Mouse (Mus musculus) midbrain, embryonic 13.5 days (tissue): ENCODE measurements around the gene H2al1h. TPM values are rescaled to one million over a fixed set of nuclear protein-coding genes. Genes with fewer than 3 reads are reported as not detected.
"Not testable (repeated sequence)": the region's sequence is repeated elsewhere in the genome, so short reads cannot be mapped to it uniquely, and the experiment has no call there.

Experiments
- ATAC-seq: fragments of 200-750 bp; cut with Nextera tagmentation; 2 replicates; pipeline ENCODE4 v1.8.0; 2017; ENCODE audit warnings: mild to moderate bottlenecking, moderate TSS enrichment, moderate library complexity
- H3K27ac ChIP-seq: fragments of 300-500 bp; sonication (generic); 2 replicates; pipeline ENCODE4 v1.5.1; 2015; ENCODE audit warnings: inconsistent platforms, mild to moderate bottlenecking, moderate library complexity
- H3K27me3 ChIP-seq: fragments of 300-500 bp; sonication (generic); 2 replicates; pipeline ENCODE4 v1.6.1; 2015; ENCODE audit warnings: mild to moderate bottlenecking, inconsistent platforms
- H3K36me3 ChIP-seq: fragments of 300-500 bp; sonication (generic); 2 replicates; pipeline ENCODE4 v1.6.1; 2015; ENCODE audit warnings: mild to moderate bottlenecking, inconsistent platforms
- H3K4me1 ChIP-seq: fragments of 300-500 bp; sonication (generic); replicated peaks from 2 replicates; pipeline ENCODE4 v1.6.1; 2015; ENCODE audit warnings: inconsistent platforms
- H3K4me2 ChIP-seq: fragments of 300-500 bp; sonication (generic); replicated peaks from 2 replicates; pipeline ENCODE4 v1.6.1; 2015; ENCODE audit warnings: moderate library complexity, mild to moderate bottlenecking, inconsistent platforms
- H3K4me3 ChIP-seq: fragments of 300-500 bp; sonication (generic); replicated peaks from 2 replicates; pipeline ENCODE4 v1.5.1; 2015; ENCODE audit warnings: mild to moderate bottlenecking, inconsistent platforms
- H3K9ac ChIP-seq: fragments of 300-500 bp; sonication (generic); replicated peaks from 2 replicates; pipeline ENCODE4 v1.6.1; 2015; ENCODE audit warnings: mild to moderate bottlenecking, inconsistent platforms
- H3K9me3 ChIP-seq: fragments of 300-500 bp; sonication (generic); 2 replicates; pipeline ENCODE4 v1.6.1; 2016; ENCODE audit warnings: mild to moderate bottlenecking, inconsistent platforms
- WGBS: fragments of 180-500 bp; shearing (Covaris S2); methylation state at CpG from one replicate; pipeline ENCODE4 v1.1.7; 2015; 5-methylcytosine and 5-hydroxymethylcytosine counted together
- polyA plus RNA-seq: library from polyadenylated mRNA; unstranded; fragments of >200 nt; fragmentation: Nextera tagmentation; extraction: Ambion mirVana; gene quantifications from 2 replicates; pipeline ENCODE4 v1.2.1, GENCODE M21; 2015

The H2al1h gene
- polyA plus RNA-seq, 1 experiment from 2014 or later = not detected

DNA sequence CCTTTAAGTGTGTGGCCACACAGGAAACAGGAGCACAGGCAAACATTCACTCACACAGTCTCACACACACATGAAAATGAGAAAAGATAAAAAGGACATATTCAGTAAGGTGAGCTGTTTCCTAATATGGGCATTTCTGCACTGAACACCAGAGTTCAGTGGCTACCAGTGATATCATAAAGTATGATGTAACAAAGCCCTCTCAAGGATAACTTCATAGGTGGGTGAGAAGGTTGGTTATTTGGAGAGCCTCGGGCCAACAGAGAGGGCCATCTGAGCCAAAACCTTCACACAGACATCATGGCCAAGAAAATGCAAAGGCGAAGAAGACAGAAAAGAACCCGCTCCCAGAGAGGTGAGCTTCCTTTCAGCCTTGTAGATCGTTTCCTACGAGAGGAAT, 3.1 kb downstream of the H2al1h start, which contains the start of gene H2al1i:
H2al1i (plus strand) TSS at position 301 of the 400 bp plus-strand sequence.
- not testable (repeated sequence) for ATAC-seq, H3K27me3 ChIP-seq, H3K4me1 ChIP-seq, H3K4me3 ChIP-seq, H3K27ac ChIP-seq, H3K9ac ChIP-seq, H3K9me3 ChIP-seq, H3K36me3 ChIP-seq, H3K4me2 ChIP-seq
- no CpG with 5 or more reads among the region's 5 CpGs for WGBS

DNA sequence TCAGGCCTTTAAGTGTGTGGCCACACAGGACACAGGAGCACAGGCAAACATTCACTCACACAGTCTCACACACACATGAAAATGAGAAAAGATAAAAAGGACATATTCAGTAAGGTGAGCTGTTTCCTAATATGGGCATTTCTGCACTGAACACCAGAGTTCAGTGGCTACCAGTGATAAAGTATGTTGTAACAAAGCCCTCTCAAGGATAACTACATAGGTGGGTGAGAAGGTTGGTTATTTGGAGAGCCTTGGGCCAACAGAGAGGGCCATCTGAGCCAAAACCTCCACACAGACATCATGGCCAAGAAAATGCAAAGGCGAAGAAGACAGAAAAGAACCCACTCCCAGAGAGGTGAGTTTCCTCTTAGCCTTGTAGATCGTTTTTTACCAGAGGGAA, 6.2 kb downstream of the H2al1h start, which contains the start of gene H2al1j:
H2al1j (plus strand) TSS at position 301 of the 400 bp plus-strand sequence.
- ATAC-seq, H3K36me3 ChIP-seq, H3K4me3 ChIP-seq, H3K4me2 ChIP-seq, H3K4me1 ChIP-seq, H3K9ac ChIP-seq, H3K27me3 ChIP-seq, H3K9me3 ChIP-seq, H3K27ac ChIP-seq: not testable (repeated sequence)
- WGBS = 86% methylated on average over 2 of the region's 2 CpGs

DNA sequence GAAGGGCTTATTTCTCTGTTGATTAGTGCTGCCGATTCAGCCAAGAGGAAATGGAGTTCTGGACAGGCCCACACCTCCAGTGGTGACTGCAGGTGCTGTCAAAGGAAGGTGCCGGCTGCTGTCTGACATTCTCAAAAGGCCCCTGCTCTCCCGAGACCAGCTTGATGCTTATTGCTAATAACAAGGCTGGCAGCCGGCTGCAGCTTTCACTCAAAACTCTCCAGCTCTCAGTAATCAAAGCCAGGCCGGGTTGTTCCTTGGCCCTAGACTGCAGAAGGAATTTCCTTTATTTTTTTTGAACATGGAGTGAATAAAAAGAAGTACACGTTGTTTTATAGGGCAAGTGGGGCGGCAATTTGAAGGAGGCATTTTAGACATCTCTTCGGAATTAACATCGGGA, 24.5 kb downstream of the H2al1h start:
- H3K9me3 ChIP-seq = no peaks in the 10 kb centered on the region
- no peaks in the 10 kb centered on the region for H3K36me3 ChIP-seq
- ATAC-seq = no peak
- H3K27ac ChIP-seq = no peak overlapping the region
- no peak overlapping the region for H3K9ac ChIP-seq
- no peaks in the 10 kb centered on the region for H3K4me1 ChIP-seq
- H3K27me3 ChIP-seq = 0 out of 2 replicates have a peak, but pooled peaks cover 3% of the 10 kb centered on the region
- no peak overlapping the region for H3K4me3 ChIP-seq
- 65% methylated on average over 9 of the region's 9 CpGs for WGBS
- no peak overlapping the region for H3K4me2 ChIP-seq

DNA sequence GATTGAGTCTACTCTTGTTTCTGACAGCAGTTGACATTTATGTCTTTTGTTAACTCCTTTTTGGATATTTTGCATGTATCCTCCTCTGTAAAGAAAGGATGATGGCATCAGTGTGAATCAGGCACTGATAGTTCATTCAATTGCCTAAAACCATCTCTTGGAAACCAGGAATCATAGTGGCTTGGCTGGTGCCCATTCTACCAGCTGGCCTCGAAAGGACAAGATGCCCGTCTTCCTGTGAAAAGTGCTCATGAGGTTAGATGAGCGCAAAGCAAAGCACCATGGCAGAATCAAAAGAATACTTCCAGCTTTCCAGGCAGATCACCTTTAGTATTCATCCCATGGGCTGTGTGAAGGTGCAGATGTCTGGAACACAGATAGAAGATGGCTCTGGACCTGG, 25.5 kb downstream of the H2al1h start:
- Histone ChIP-seq H3K4me3 (no peak overlapping the region), H3K9ac (no peak overlapping the region), H3K4me1 (no peaks in the 10 kb centered on the region), H3K27ac (no peak overlapping the region), H3K27me3 (no peaks in the 10 kb centered on the region), H3K9me3 (no peaks in the 10 kb centered on the region), H3K4me2 (no peak overlapping the region), H3K36me3 (no peaks in the 10 kb centered on the region)
- no peak for ATAC-seq
- 90% methylated on average over 3 of the region's 3 CpGs for WGBS

DNA sequence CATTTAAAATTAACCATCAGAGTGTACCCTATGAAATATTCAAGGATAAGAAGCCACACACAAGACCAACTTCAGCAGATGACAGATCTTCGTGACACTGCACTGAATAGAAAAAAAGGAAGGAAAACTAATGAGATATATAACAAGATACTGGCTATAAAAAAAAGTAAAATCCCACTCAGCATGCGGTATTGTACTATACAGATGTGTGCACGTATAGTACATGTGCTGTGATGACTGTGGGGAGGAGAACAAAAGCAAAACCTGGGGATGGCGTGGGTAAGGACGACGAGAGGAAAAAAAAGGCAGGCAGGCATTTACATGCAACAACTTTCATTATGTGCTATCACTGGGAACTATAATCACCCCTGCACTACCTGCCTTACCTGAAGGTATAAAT, 39.5 kb downstream of the H2al1h start:
- H3K27me3 ChIP-seq = peaks cover 10% of the 10 kb centered on the region; the same call in 1 of the 2 replicates
- H3K9me3 ChIP-seq = no peaks in the 10 kb centered on the region
- no peak overlapping the region for H3K4me3 ChIP-seq
- no peak overlapping the region for H3K9ac ChIP-seq
- H3K36me3 ChIP-seq = no peaks in the 10 kb centered on the region
- no peak for ATAC-seq
- 0 out of 2 replicates have a peak, but pooled peaks cover 5% of the 10 kb centered on the region for H3K4me1 ChIP-seq
- no peak overlapping the region for H3K4me2 ChIP-seq
- WGBS = 81% methylated on average over 6 of the region's 6 CpGs
- no peak overlapping the region for H3K27ac ChIP-seq

DNA sequence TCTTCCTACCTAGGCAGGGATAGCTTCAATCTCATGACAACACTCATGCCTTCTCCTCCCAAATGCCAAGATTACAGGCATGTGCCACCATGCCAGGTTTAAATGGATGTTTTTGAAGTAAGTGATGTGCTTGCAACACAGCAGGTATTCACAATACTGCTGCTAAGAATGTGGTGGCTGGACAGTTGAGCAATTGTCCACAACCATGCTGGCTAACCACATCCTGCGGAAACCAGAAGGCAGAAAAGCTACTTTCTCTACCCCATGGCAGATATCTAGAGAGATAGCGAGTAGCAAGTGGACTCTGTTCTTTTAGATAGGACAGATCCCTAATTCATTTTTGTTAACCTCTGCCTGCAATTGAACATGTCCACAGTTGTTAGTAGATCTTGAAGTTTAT, 40.0 kb downstream of the H2al1h start:
- Histone ChIP-seq H3K4me3 (no peak overlapping the region), H3K9ac (no peak overlapping the region), H3K4me1 (0 out of 2 replicates have a peak, but pooled peaks cover 5% of the 10 kb centered on the region), H3K27me3 (peaks cover 6% of the 10 kb centered on the region; the same call in 1 of the 2 replicates), H3K36me3 (no peaks in the 10 kb centered on the region), H3K27ac (no peak overlapping the region), H3K4me2 (no peak overlapping the region), H3K9me3 (no peaks in the 10 kb centered on the region)
- no peak for ATAC-seq
- 96% methylated on average over 2 of the region's 2 CpGs for WGBS

GRCm38 (mm10) chrX:11363890-11364289, 42.6 kb downstream of the H2al1h start:
- Histone ChIP-seq H3K36me3 (no peaks in the 10 kb centered on the region), H3K27ac (no peak overlapping the region), H3K9me3 (no peaks in the 10 kb centered on the region), H3K9ac (no peak overlapping the region), H3K4me1 (0 out of 2 replicates have a peak, but pooled peaks cover 5% of the 10 kb centered on the region), H3K27me3 (peaks cover 6% of the 10 kb centered on the region; the same call in 1 of the 2 replicates), H3K4me2 (no peak overlapping the region), H3K4me3 (no peak overlapping the region)
- 53% methylated on average over 6 of the region's 6 CpGs for WGBS
- ATAC-seq = peak; percentile 45; the same call in 1 of the 2 replicates

GRCm38 (mm10) chrX:11365151-11365550, 43.9 kb downstream of the H2al1h start:
- Histone ChIP-seq H3K4me1 (0 out of 2 replicates have a peak, but pooled peaks cover 5% of the 10 kb centered on the region), H3K27ac (no peak overlapping the region), H3K36me3 (no peaks in the 10 kb centered on the region), H3K9ac (no peak overlapping the region), H3K27me3 (peaks cover 3% of the 10 kb centered on the region; the same call in 1 of the 2 replicates), H3K4me3 (no peak overlapping the region), H3K4me2 (no peak overlapping the region), H3K9me3 (no peaks in the 10 kb centered on the region)
- ATAC-seq = no peak
- 58% methylated on average over 12 of the region's 12 CpGs for WGBS

Other genes with a start within 250 kb of the H2al1h start
- not detected in 2 replicates for gene H2al1a, start 22.2 kb upstream of the H2al1h start, polyA plus RNA-seq
- not detected in 2 replicates for gene H2al1b, start 19.1 kb upstream of the H2al1h start, polyA plus RNA-seq
- gene H2al1c, start 15.8 kb upstream of the H2al1h start, polyA plus RNA-seq = not detected in 2 replicates
- gene H2al1d, start 12.7 kb upstream of the H2al1h start, polyA plus RNA-seq = not detected in 2 replicates
- not detected in 2 replicates for gene H2al1e, start 9.6 kb upstream of the H2al1h start, polyA plus RNA-seq
- gene H2al1f, start 6.3 kb upstream of the H2al1h start, polyA plus RNA-seq = not detected in 2 replicates
- not detected in 2 replicates for gene H2al1g, start 3.2 kb upstream of the H2al1h start, polyA plus RNA-seq
- gene H2al1i, start 3.2 kb downstream of the H2al1h start, polyA plus RNA-seq = not detected in 2 replicates
- gene H2al1j, start 6.3 kb downstream of the H2al1h start, polyA plus RNA-seq = not detected in 2 replicates